Mouse (Mus musculus) forebrain, postnatal 0 days (tissue): ENCODE data around the gene Hyal3. TPM values are rescaled to one million over a fixed set of nuclear protein-coding genes. Genes with fewer than 3 reads are reported as not detected.
"Not testable (repeated sequence)": the region's sequence is repeated elsewhere in the genome, so short reads cannot be mapped to it uniquely, and the experiment has no call there.

Experiments used
- ATAC-seq: fragments of 200-750 bp; cut with Nextera tagmentation; 2 replicates; pipeline ENCODE4 v1.8.0; 2017; ENCODE audit warnings: mild to moderate bottlenecking, moderate library complexity
- DNase-seq: peaks from one replicate; pipeline ENCODE4 v3.0.0-alpha.2; 2015
- H3K27ac ChIP-seq: fragments of 300-500 bp; sonication (generic); 2 replicates; pipeline ENCODE4 v1.5.1; 2014; ENCODE audit warnings: low read depth, mild to moderate bottlenecking, antibody characterized with exemption, low read length, moderate library complexity, mixed read lengths
- H3K27me3 ChIP-seq: fragments of 300-500 bp; sonication (generic); 2 replicates; pipeline ENCODE4 v1.6.1; 2014; ENCODE audit warnings: mild to moderate bottlenecking, low read length, mixed read lengths; ENCODE audit not compliant: insufficient read depth
- H3K36me3 ChIP-seq: fragments of 300-500 bp; sonication (generic); 2 replicates; pipeline ENCODE4 v1.6.1; 2014; ENCODE audit warnings: mild to moderate bottlenecking, moderate library complexity; ENCODE audit not compliant: insufficient read depth
- H3K4me1 ChIP-seq: fragments of 300-500 bp; sonication (generic); 2 replicates; pipeline ENCODE4 v1.6.1; 2014; ENCODE audit warnings: antibody characterized with exemption; ENCODE audit not compliant: insufficient read depth
- H3K4me2 ChIP-seq: fragments of 300-500 bp; sonication (generic); 2 replicates; pipeline ENCODE4 v1.6.1; 2014; ENCODE audit warnings: low read depth, mild to moderate bottlenecking, moderate library complexity
- H3K4me3 ChIP-seq: fragments of 300-500 bp; sonication (generic); 2 replicates; pipeline ENCODE4 v1.5.1; 2014; ENCODE audit warnings: low read depth, low read length, mixed read lengths
- H3K9ac ChIP-seq: fragments of 300-500 bp; sonication (generic); 2 replicates; pipeline ENCODE4 v1.6.1; 2014; ENCODE audit warnings: mild to moderate bottlenecking
- H3K9me3 ChIP-seq: fragments of 300-500 bp; sonication (generic); 2 replicates; pipeline ENCODE4 v1.6.1; 2016; ENCODE audit warnings: low read length
- CTCF ChIP-seq: sonication (generic); IDR thresholded peaks from 2 replicates; pipeline ENCODE4 v1.5.1; 2016; ENCODE audit warnings: antibody characterized with exemption, control low read depth, low read depth
- WGBS: fragments of 180-500 bp; shearing (Covaris S2); extraction: QIAGEN DNeasy Blood & Tissue Kit; methylation state at CpG from one replicate; pipeline ENCODE4 v1.1.7; 2014; 5-methylcytosine and 5-hydroxymethylcytosine counted together
- polyA plus RNA-seq: library from polyadenylated mRNA; unstranded; fragments of >200 nt; fragmentation: Nextera tagmentation; extraction: Ambion mirVana; gene quantifications from 2 replicates; pipeline ENCODE4 v1.2.1, GENCODE M21; 2015
- total RNA-seq: library from RNA; depleted of rRNA; stranded (reverse); fragments of >200 nt; gene quantifications from 2 replicates; pipeline ENCODE4 v1.2.3, GENCODE M21; 2014

The Hyal3 gene
- total and polyA plus RNA-seq, 2 experiments from 2014 or later, result 1.00 to 1.5 TPM

GRCm38 (mm10) chr9:107572327-107572662 lies 8.3 kb upstream of the Hyal3 start:
- Histone ChIP-seq H3K36me3 (peaks cover 34% of the 10 kb centered on the region), H3K4me3 (no peak overlapping the region), H3K9me3 (no peaks in the 10 kb centered on the region), H3K4me2 (no peak overlapping the region), H3K27me3 (no peaks in the 10 kb centered on the region), H3K27ac (no peak overlapping the region), H3K9ac (no peak overlapping the region), H3K4me1 (peaks cover 24% of the 10 kb centered on the region)
- ATAC-seq (no peak), DNase-seq (no peak)
- 95% methylated on average over 2 of the region's 2 CpGs for WGBS
- no peak for TF ChIP-seq CTCF

- WGBS, result 82% methylated on average over 6 of the region's 6 CpGs
- TF ChIP-seq CTCF, result 0 out of 2 replicates have a peak, but pooled peaks have one; percentile 15
- H3K36me3 ChIP-seq, result peaks cover 34% of the 10 kb centered on the region
- not testable (repeated sequence) for H3K9ac ChIP-seq, H3K4me3 ChIP-seq, H3K4me2 ChIP-seq, H3K9me3 ChIP-seq, H3K27ac ChIP-seq, ATAC-seq, H3K27me3 ChIP-seq, DNase-seq
- peaks cover 14% of the 10 kb centered on the region for H3K4me1 ChIP-seq
Measured at GRCm38 (mm10) chr9:107573774-107574173, 6.8 kb upstream of the Hyal3 start.

GRCm38 (mm10) chr9:107575579-107576356 lies 4.8 kb upstream of the Hyal3 start:
- TF ChIP-seq CTCF, result no peak
- no peak for ATAC-seq
- no peaks in the 10 kb centered on the region for H3K9me3 ChIP-seq
- DNase-seq, result no peak
- 87% methylated on average over 14 of the region's 14 CpGs for WGBS
- H3K36me3 ChIP-seq, result peaks cover 34% of the 10 kb centered on the region
- H3K27me3 ChIP-seq, result no peaks in the 10 kb centered on the region
- no peak overlapping the region for H3K9ac ChIP-seq
- no peak overlapping the region for H3K27ac ChIP-seq
- H3K4me1 ChIP-seq, result peaks cover 2% of the 10 kb centered on the region; the same call in 1 of the 2 replicates
- H3K4me3 ChIP-seq, result no peak overlapping the region
- no peak overlapping the region for H3K4me2 ChIP-seq

- peaks cover 28% of the 10 kb centered on the region for H3K36me3 ChIP-seq
- ATAC-seq, result peak; percentile 61
Measured at GRCm38 (mm10) chr9:107576357-107577107, 4.1 kb upstream of the Hyal3 start, which contains the start of gene Hyal1. Hyal1 (plus strand) TSS chr9:107576927.

GRCm38 (mm10) chr9:107577871-107578270 lies 2.7 kb upstream of the Hyal3 start:
- Histone ChIP-seq H3K27me3 (no peaks in the 10 kb centered on the region), H3K4me3 (no peak overlapping the region), H3K4me2 (no peak overlapping the region), H3K4me1 (peaks cover 6% of the 10 kb centered on the region; the same call in 1 of the 2 replicates), H3K9me3 (no peaks in the 10 kb centered on the region), H3K9ac (no peak overlapping the region), H3K36me3 (peaks cover 19% of the 10 kb centered on the region), H3K27ac (no peak overlapping the region)
- WGBS, result 90% methylated on average over 10 of the region's 10 CpGs
- ATAC-seq (no peak), DNase-seq (no peak)
- no peak for TF ChIP-seq CTCF

More at GRCm38 (mm10) chr9:107576357-107577107, 4.1 kb upstream of the Hyal3 start, which contains the start of gene Hyal1:
- Histone ChIP-seq H3K27me3 (no peaks in the 10 kb centered on the region), H3K27ac (peak within 1 kb of the TSS; percentile 30; the same call in 1 of the 2 replicates), H3K9me3 (no peaks in the 10 kb centered on the region), H3K4me1 (peaks cover 6% of the 10 kb centered on the region; the same call in 1 of the 2 replicates), H3K9ac (no peak within 1 kb of the TSS), H3K4me2 (peak within 1 kb of the TSS; percentile 27), H3K4me3 (peak within 1 kb of the TSS; percentile 14; the same call in 1 of the 2 replicates)
- no peak for TF ChIP-seq CTCF
- WGBS, result 27% methylated on average over 16 of the region's 16 CpGs
- peak; percentile 54 for DNase-seq

GRCm38 (mm10) chr9:107578587-107578986 lies 2.0 kb upstream of the Hyal3 start, which contains the start of gene Naa80:
Naa80 (plus strand) TSS chr9:107578887.
- Histone ChIP-seq H3K27ac (peak within 1 kb of the TSS; percentile 35; the same call in 1 of the 2 replicates), H3K9ac (0 out of 2 replicates have a peak within 1 kb of the TSS, but pooled peaks have one; percentile 14)

More at GRCm38 (mm10) chr9:107578587-107578986, 2.0 kb upstream of the Hyal3 start, which contains the start of gene Naa80:
- no peak for DNase-seq
- Histone ChIP-seq H3K27me3 (no peaks in the 10 kb centered on the region), H3K4me2 (0 out of 2 replicates have a peak within 1 kb of the TSS, but pooled peaks have one; percentile 83), H3K4me3 (no peak within 1 kb of the TSS), H3K9me3 (no peaks in the 10 kb centered on the region), H3K36me3 (peaks cover 14% of the 10 kb centered on the region), H3K4me1 (peaks cover 6% of the 10 kb centered on the region; the same call in 1 of the 2 replicates)
- WGBS, result 79% methylated on average over 3 of the region's 3 CpGs
- ATAC-seq, result no peak
- no peak for TF ChIP-seq CTCF
